Mouse (Mus musculus) bone marrow macrophage, adult 2 months (primary cell): ENCODE measurements at regions not wholly inside any gene's neighbourhood (a gene's known extent, or its start where the extent isn't known, plus 50 kb on each side); places are given as distances from the start of the nearest gene placed in this dataset.

Experiments used
- H3K27ac ChIP-seq: 2 replicates; pipeline ENCODE4 v1.5.1; 2012; ENCODE audit warnings: low read depth, low read length; ENCODE audit not compliant: insufficient read depth
- H3K4me1 ChIP-seq: 2 replicates; pipeline ENCODE4 v1.6.1; 2012; ENCODE audit warnings: low read length; ENCODE audit not compliant: control insufficient read depth, insufficient read depth
- H3K4me3 ChIP-seq: 2 replicates; pipeline ENCODE4 v1.5.1; 2012; ENCODE audit warnings: mild to moderate bottlenecking, low read length, moderate library complexity; ENCODE audit not compliant: insufficient read depth
- CTCF ChIP-seq: IDR thresholded peaks from 2 replicates; pipeline ENCODE4 v1.5.1; 2012; ENCODE audit warnings: low read depth, mild to moderate bottlenecking, low read length, moderate library complexity
- POLR2A ChIP-seq: IDR thresholded peaks from 2 replicates; pipeline ENCODE4 v1.6.1; 2012; ENCODE audit warnings: mild to moderate bottlenecking, low read depth, low read length, borderline replicate concordance

DNA sequence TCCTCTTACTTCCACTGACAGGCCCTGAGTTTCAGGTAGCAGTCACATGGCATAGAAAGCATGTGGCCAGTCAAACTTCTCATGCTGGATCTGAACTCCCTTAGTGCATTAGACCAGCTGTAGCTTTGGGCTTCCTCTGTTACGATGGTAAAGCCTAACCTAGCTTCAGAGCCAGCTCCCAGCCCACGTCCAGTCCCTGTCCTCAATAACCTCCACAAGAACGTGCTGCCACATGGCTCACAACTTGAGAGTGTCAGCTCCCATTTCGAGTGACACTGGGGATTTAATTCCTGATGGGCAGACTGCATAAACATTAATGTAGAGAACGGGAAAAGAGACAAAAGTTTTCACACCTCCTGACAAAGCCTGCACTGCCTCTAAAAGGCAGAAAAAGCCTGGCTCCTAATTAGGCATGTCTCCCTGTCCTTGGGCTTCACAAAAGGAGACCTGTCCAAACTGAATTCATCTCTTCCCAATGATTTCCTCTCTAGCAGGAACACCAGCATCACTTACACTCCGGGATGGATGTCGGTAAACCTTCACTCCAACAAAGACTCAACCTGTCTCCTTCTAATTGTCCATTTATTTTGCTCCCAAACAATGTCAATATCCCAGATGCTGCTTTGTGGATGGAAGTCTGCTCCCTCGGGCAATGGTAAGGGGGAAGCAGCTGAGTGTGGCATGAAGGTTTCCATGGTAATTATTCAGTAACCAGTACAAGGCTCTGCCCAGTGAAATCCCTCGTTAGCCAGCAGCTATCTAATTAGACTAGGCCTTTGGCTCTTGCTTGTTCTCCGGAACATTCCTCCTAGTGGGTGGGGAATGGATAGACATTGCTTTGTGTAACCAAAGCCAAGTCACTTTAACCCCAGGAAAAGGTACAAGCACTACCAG, 408.1 kb upstream of the Kdm8 start:
- Histone ChIP-seq H3K4me1 (no peaks in the 10 kb centered on the region), H3K4me3 (no peak overlapping the region), H3K27ac (no peak overlapping the region)
- TF ChIP-seq POLR2A (no peak), CTCF (no peak)

DNA sequence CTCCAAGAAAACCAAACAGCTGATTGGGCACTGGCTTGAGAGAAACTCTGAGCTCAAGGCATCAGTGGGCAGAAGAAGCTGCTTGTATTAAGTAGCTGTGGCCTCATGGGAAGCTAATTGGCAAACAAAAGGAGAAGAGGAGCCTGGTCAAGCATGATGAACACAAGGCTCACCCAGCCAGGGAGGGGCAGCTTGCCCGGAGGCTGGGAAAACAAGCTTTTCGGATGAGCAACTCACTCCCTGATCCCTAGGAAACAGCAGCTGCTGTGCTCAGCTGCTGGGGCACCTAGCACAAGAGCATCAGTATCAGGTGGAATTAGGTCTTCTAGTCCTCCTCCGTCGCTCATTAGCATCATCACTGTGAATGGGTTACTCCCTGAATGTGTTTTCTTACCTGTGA, 405.6 kb upstream of the Kdm8 start:
- H3K4me3 ChIP-seq, result no peak overlapping the region
- no peaks in the 10 kb centered on the region for H3K4me1 ChIP-seq
- H3K27ac ChIP-seq, result no peak overlapping the region
- TF ChIP-seq POLR2A (no peak), CTCF (no peak)

GRCm38 (mm10) chr7:125055951-125056625, 388.4 kb upstream of the Kdm8 start:
- Histone ChIP-seq H3K4me3 (no peak overlapping the region), H3K4me1 (no peaks in the 10 kb centered on the region), H3K27ac (no peak overlapping the region)
- TF ChIP-seq CTCF (no peak), POLR2A (no peak)

DNA sequence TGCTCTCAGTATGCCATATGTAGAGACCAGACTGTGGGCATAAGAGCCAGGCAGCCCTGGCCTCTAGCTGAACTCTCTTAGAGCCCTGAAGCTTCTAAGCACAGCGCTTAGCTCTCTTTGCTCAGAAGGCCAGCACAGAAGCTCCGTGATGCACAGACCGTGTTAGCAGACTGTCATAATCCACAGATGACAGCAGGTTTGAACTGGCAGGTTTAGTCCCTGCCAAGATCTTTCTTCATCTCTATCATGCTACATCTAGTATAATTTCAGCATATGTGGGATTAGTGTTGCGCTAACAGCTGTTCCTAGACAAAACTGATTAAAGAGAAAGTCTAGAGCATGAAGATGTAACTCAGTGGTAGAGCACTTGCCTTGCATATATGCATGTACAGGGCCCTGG, 342.0 kb upstream of the Kdm8 start:
- H3K4me1 ChIP-seq, result no peaks in the 10 kb centered on the region
- no peak overlapping the region for H3K27ac ChIP-seq
- H3K4me3 ChIP-seq, result no peak overlapping the region
- TF ChIP-seq POLR2A (no peak), CTCF (no peak)

GRCm38 (mm10) chr7:125104011-125104410, 340.5 kb upstream of the Kdm8 start:
- H3K27ac ChIP-seq, result no peak overlapping the region
- H3K4me1 ChIP-seq, result no peaks in the 10 kb centered on the region
- no peak overlapping the region for H3K4me3 ChIP-seq
- TF ChIP-seq CTCF (no peak), POLR2A (no peak)

DNA sequence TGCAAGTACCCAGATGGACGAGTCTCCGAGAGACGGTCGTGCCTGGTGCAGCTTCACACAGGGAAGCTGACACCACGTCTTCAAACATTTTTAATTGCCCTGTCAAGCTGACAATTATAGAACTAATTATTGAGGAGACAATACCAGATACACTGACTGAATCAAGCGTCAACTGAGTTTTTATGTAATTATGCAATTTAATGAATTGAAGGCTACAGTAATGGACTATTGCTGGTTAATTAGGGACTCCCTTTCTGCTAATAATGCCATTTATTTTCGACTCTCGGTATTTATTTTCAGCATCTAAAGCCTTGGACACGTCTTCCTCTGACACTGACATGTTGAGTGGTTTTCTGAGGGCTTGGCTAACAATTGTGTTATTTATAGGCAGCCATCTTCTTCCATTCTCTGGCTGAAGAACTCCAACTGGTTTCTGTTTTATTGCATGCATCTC, 331.6 kb upstream of the Kdm8 start:
- no peak overlapping the region for H3K27ac ChIP-seq

DNA sequence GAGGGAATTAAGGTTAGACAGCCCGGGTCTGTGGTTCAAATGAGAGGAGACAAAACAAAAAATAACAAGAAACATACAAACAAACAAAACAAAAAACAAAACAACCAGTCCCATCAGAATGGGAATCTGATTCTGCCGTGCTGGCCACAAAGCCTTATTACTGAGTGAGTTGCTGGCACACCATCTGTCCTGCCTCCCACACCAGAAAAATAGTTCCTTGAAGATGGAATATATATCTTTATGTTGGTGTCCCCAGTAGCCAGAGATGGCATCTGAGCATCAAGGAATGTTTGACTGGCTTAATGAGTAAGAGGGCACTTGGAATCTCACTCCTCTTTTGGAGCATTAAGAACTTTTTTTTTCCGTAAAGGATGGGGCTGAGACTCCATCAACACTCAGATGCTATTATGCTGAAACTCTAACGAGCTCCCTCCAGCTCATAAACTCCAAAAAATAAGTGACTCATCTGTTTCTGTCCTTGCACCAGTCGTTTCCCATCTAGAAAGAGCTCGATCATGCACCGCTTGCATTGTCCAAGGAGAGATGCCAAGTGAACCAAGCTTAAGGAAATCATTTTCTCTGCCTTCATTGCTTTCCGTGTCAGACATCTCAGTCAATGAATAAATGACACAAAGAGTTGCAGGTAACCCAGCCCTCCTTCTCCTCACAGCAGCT, 329.0 kb upstream of the Kdm8 start:
- TF ChIP-seq POLR2A (no peak), CTCF (no peak)
- Histone ChIP-seq H3K4me3 (no peak overlapping the region), H3K4me1 (no peaks in the 10 kb centered on the region), H3K27ac (no peak overlapping the region)

More for the DNA sequence above, 331.6 kb upstream of the Kdm8 start:
- Histone ChIP-seq H3K4me1 (no peaks in the 10 kb centered on the region), H3K4me3 (no peak overlapping the region)
- no peak for TF ChIP-seq POLR2A
- TF ChIP-seq CTCF, result no peak

DNA sequence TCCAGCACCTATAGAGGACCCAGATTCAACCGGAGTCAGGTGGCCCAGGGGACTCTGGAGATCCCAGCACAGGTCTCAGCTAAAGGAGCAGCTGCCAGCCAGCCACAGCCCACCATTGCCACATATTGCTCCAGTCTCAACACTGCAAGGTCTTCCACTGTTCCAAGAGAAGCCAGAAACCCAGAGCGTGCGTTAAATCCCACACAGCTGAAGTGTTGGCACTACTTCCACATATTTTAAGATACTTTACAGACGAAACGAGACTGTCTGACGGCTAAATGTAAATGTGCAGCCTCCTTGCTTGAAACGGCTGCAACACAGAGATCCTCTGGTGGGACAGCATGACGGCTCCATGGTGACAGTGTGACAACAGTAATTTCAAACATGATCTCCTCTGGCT, 327.3 kb upstream of the Kdm8 start:
- Histone ChIP-seq H3K4me1 (no peaks in the 10 kb centered on the region), H3K27ac (no peak overlapping the region), H3K4me3 (no peak overlapping the region)
- no peak for TF ChIP-seq POLR2A
- no peak for TF ChIP-seq CTCF

DNA sequence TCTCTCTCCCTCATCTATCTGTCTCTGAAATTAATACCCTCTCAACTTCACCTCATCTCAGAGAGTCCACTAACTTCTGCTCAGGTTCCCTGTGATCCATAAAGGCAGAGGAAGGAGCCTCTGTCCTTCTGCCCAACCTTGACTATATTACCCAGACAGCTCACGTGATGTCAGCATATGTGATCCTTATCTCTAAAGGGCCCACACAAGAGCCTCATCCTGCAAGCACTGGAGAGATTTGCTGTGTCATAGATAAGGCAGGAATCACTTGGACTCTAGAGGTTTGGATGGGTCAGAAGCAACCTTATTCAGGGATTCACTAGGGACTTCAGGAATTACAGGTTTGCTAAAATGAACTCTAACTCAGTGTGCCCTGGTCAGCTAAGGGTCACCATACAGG, 315.3 kb upstream of the Kdm8 start:
- H3K4me1 ChIP-seq, result no peaks in the 10 kb centered on the region
- H3K27ac ChIP-seq, result no peak overlapping the region
- no peak overlapping the region for H3K4me3 ChIP-seq
- no peak for TF ChIP-seq CTCF
- TF ChIP-seq POLR2A, result no peak
